Mouse (Mus musculus) myocyte (in vitro differentiated cells): ENCODE results near the gene A030005K14Rik. TPM values are rescaled to one million over a fixed set of nuclear protein-coding genes. Genes with fewer than 3 reads are reported as not detected.

Source experiments
- H3K27me3 ChIP-seq: one replicate; pipeline ENCODE4 v1.6.1; 2011; ENCODE audit not compliant: control insufficient read depth, insufficient read depth, insufficient read length
- H3K36me3 ChIP-seq: one replicate; pipeline ENCODE4 v1.6.1; 2011; ENCODE audit not compliant: control insufficient read depth, insufficient read depth
- H3K4me2 ChIP-seq: one replicate; pipeline ENCODE4 v1.6.1; 2011; ENCODE audit warnings: low read depth, control low read depth
- H3K4me3 ChIP-seq: one replicate; pipeline ENCODE4 v1.5.1; 2011; ENCODE audit warnings: mild to moderate bottlenecking, control low read depth, moderate library complexity
- H3K79me2 ChIP-seq: one replicate; pipeline ENCODE4 v1.6.1; 2011; ENCODE audit not compliant: control insufficient read depth, insufficient read depth
- H3ac ChIP-seq: one replicate; pipeline ENCODE4 v1.6.1; 2011; ENCODE audit not compliant: control insufficient read depth, insufficient read length
- CEBPB ChIP-seq: IDR thresholded peaks from 2 replicates; pipeline ENCODE4 v1.6.1; 2011; ENCODE audit warnings: mild to moderate bottlenecking, moderate library complexity; ENCODE audit not compliant: poor library complexity, insufficient read depth, severe bottlenecking
- E2F4 ChIP-seq: IDR thresholded peaks from one replicate; pipeline ENCODE4 v1.6.1; 2011; ENCODE audit warnings: mild to moderate bottlenecking, control low read depth, moderate library complexity; ENCODE audit not compliant: insufficient read depth
- MAX ChIP-seq: IDR thresholded peaks from one replicate; pipeline ENCODE4 v1.6.1; 2011; ENCODE audit warnings: low read depth, mild to moderate bottlenecking, control low read depth
- MYOG ChIP-seq, 3 experiments: IDR thresholded peaks; one replicate each; pipeline ENCODE4 v1.6.1; 2011; ENCODE audit warnings: control low read depth in 2 of 3, low read depth in 2 of 3, mild to moderate bottlenecking in 2 of 3; ENCODE audit not compliant: insufficient read length in 2 of 3, control insufficient read depth in 1 of 3, insufficient read depth in 1 of 3
- POLR2A ChIP-seq: IDR thresholded peaks from one replicate; pipeline ENCODE4 v1.6.1; 2011; ENCODE audit warnings: low read depth, mild to moderate bottlenecking, control low read depth, moderate library complexity; ENCODE audit not compliant: insufficient read length
- POLR2AphosphoS2 ChIP-seq: IDR thresholded peaks from one replicate; pipeline ENCODE4 v1.6.1; 2011; ENCODE audit warnings: low read depth, control low read depth; ENCODE audit not compliant: insufficient read length
- REST ChIP-seq: IDR thresholded peaks from one replicate; pipeline ENCODE4 v1.6.1; 2011; ENCODE audit warnings: mild to moderate bottlenecking, control low read depth, moderate library complexity; ENCODE audit not compliant: insufficient read depth, insufficient read length
- SRF ChIP-seq: IDR thresholded peaks from one replicate; pipeline ENCODE4 v1.6.1; 2011; ENCODE audit warnings: low read depth; ENCODE audit not compliant: control insufficient read depth, insufficient read length
- TCF12 ChIP-seq: IDR thresholded peaks from one replicate; pipeline ENCODE4 v1.6.1; 2011; ENCODE audit warnings: mild to moderate bottlenecking, control low read depth; ENCODE audit not compliant: poor library complexity, insufficient read depth, severe bottlenecking
- TCF3 ChIP-seq: IDR thresholded peaks from one replicate; pipeline ENCODE4 v1.6.1; 2011; ENCODE audit warnings: low read depth, control low read depth; ENCODE audit not compliant: insufficient read length
- USF1 ChIP-seq: IDR thresholded peaks from one replicate; pipeline ENCODE4 v1.6.1; 2011; ENCODE audit warnings: low read depth, mild to moderate bottlenecking, control low read depth, moderate library complexity
- polyA plus RNA-seq: library from polyadenylated mRNA; unstranded; fragments of >200 nt; fragmentation: generic; extraction: Trizol; gene quantifications from one replicate; pipeline ENCODE4 v1.2.1, GENCODE M21; 2012; ENCODE audit warnings: missing spikeins

A030005K14Rik gene
- polyA plus RNA-seq, 1 experiment, result not detected

- Histone ChIP-seq H3ac (no peak overlapping the region), H3K4me2 (no peak overlapping the region)
- TF ChIP-seq MYOG (IDR thresholded peaks at IDR 0.05; ENCODE audit: control insufficient read depth in 1 of 3, insufficient read depth in 1 of 3, insufficient read length in 2 of 3, low read depth in 2 of 3) (no peak), MAX (no peak), USF1 (no peak), POLR2A (no peak), SRF (no peak), POLR2AphosphoS2 (no peak), TCF3 (no peak), REST (no peak)
These were observed 42.6 kb downstream of the A030005K14Rik start for GRCm38 (mm10) chr1:83016556-83016955.

GRCm38 (mm10) chr1:83015329-83015879 lies 43.8 kb downstream of the A030005K14Rik start:
- Histone ChIP-seq H3K27me3 (no peaks in the 10 kb centered on the region), H3K4me3 (no peak overlapping the region), H3K4me2 (no peak overlapping the region), H3K79me2 (no peaks in the 10 kb centered on the region), H3ac (no peak overlapping the region), H3K36me3 (no peaks in the 10 kb centered on the region)
- TF ChIP-seq SRF, result no peak
- TF ChIP-seq CEBPB, result no peak
- no peak for TF ChIP-seq MYOG (IDR thresholded peaks at IDR 0.05; ENCODE audit: control insufficient read depth in 1 of 3, insufficient read depth in 1 of 3, insufficient read length in 2 of 3, low read depth in 2 of 3)
- no peak for TF ChIP-seq TCF12
- no peak for TF ChIP-seq MAX
- no peak for TF ChIP-seq E2F4
- no peak for TF ChIP-seq POLR2A

More at GRCm38 (mm10) chr1:83016556-83016955, 42.6 kb downstream of the A030005K14Rik start:
- Histone ChIP-seq H3K27me3 (no peaks in the 10 kb centered on the region), H3K36me3 (no peaks in the 10 kb centered on the region), H3K79me2 (no peaks in the 10 kb centered on the region), H3K4me3 (no peak overlapping the region)

DNA sequence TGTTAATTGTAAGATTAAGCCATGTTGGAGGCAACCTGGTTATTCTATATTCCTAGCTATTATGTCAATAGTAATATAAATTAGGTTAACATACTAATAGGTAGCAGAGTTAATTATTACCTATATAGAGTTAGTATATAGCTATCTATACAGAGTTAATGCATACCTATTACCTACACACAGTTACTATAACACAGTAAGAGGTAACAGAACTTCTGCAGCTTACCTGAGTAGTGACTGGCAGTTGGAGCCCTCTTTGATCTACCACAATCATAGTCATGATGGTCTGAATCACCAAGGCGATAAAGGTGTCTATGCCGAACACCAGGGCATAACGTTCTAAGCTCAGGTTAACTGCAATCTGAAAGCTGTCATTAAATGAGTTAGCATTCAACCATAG lies 44.7 kb downstream of the A030005K14Rik start:
- Histone ChIP-seq H3K36me3 (no peaks in the 10 kb centered on the region), H3K4me2 (no peak overlapping the region), H3K79me2 (no peaks in the 10 kb centered on the region), H3K4me3 (no peak overlapping the region), H3ac (no peak overlapping the region), H3K27me3 (no peaks in the 10 kb centered on the region)
- TF ChIP-seq CEBPB, result no peak
- no peak for TF ChIP-seq USF1
- TF ChIP-seq MYOG (IDR thresholded peaks at IDR 0.05; ENCODE audit: control insufficient read depth in 1 of 3, insufficient read depth in 1 of 3, insufficient read length in 2 of 3, low read depth in 2 of 3), result no peak
- no peak for TF ChIP-seq MAX
- no peak for TF ChIP-seq POLR2A
- TF ChIP-seq POLR2AphosphoS2, result no peak
- TF ChIP-seq E2F4, result no peak
- no peak for TF ChIP-seq TCF3

Other genes starting within 250 kb of the A030005K14Rik start
- 21.7 TPM for gene Agfg1, start 219.9 kb downstream of the A030005K14Rik start, polyA plus RNA-seq
- not detected for gene A030005L19Rik, start 146.1 kb downstream of the A030005K14Rik start, polyA plus RNA-seq
- not detected for gene A030014E15Rik, start 134.5 kb downstream of the A030005K14Rik start, polyA plus RNA-seq
- not detected for gene Gm6217, start 128.0 kb downstream of the A030005K14Rik start, polyA plus RNA-seq
- gene A030003K21Rik, start 116.0 kb downstream of the A030005K14Rik start, polyA plus RNA-seq, result not detected
- not detected for gene Gm7544, start 103.4 kb downstream of the A030005K14Rik start, polyA plus RNA-seq
- gene Gm47955, start 99.1 kb downstream of the A030005K14Rik start, polyA plus RNA-seq, result not detected
- gene Gm47959, start 58.8 kb downstream of the A030005K14Rik start, polyA plus RNA-seq, result not detected
- gene Slc19a3, start 20.9 kb downstream of the A030005K14Rik start, polyA plus RNA-seq, result 0.07 TPM
- not detected for gene Krtap28-10, start 16.9 kb downstream of the A030005K14Rik start, polyA plus RNA-seq
- gene Gm47969, start 14.4 kb downstream of the A030005K14Rik start, polyA plus RNA-seq, result not detected
- gene Krtap28-13, start 1.6 kb upstream of the A030005K14Rik start, polyA plus RNA-seq, result not detected
- not detected for gene Ccl20, start 57.4 kb upstream of the A030005K14Rik start, polyA plus RNA-seq
- gene Daw1, start 100.4 kb upstream of the A030005K14Rik start, polyA plus RNA-seq, result not detected